Mouse (Mus musculus) hindbrain, embryonic 14.5 days (tissue): ENCODE results near the gene Cnp. TPM values are rescaled to one million over a fixed set of nuclear protein-coding genes. Genes with fewer than 3 reads are reported as not detected.

Experiments used
- ATAC-seq: fragments of 200-750 bp; cut with Nextera tagmentation; 2 replicates; pipeline ENCODE4 v1.8.0; 2017; ENCODE audit warnings: moderate number of reproducible peaks, mild to moderate bottlenecking, moderate TSS enrichment, moderate library complexity; ENCODE audit not compliant: low FRiP score
- DNase-seq: peaks from one replicate; pipeline ENCODE4 v3.0.0-alpha.2; 2015; ENCODE audit warnings: low spot score
- H3K27ac ChIP-seq: fragments of 300-500 bp; sonication (generic); 2 replicates; pipeline ENCODE4 v1.5.1; 2014; ENCODE audit warnings: mild to moderate bottlenecking, moderate library complexity
- H3K27me3 ChIP-seq: fragments of 300-500 bp; sonication (generic); 2 replicates; pipeline ENCODE4 v1.6.1; 2014; ENCODE audit warnings: mild to moderate bottlenecking, low read length, mixed read lengths; ENCODE audit not compliant: control insufficient read depth, insufficient read depth
- H3K36me3 ChIP-seq: fragments of 300-500 bp; sonication (generic); replicated peaks from 2 replicates; pipeline ENCODE4 v1.6.1; 2014; ENCODE audit not compliant: control insufficient read depth, insufficient read depth
- H3K4me1 ChIP-seq: fragments of 300-500 bp; sonication (generic); replicated peaks from 2 replicates; pipeline ENCODE4 v1.6.1; 2014; ENCODE audit warnings: antibody characterized with exemption, low read length, mixed read lengths; ENCODE audit not compliant: control insufficient read depth, insufficient read depth
- H3K4me2 ChIP-seq: fragments of 300-500 bp; sonication (generic); replicated peaks from 2 replicates; pipeline ENCODE4 v1.6.1; 2014; ENCODE audit warnings: mild to moderate bottlenecking, moderate library complexity
- H3K4me3 ChIP-seq: fragments of 300-500 bp; sonication (generic); replicated peaks from 2 replicates; pipeline ENCODE4 v1.5.1; 2014; ENCODE audit warnings: mild to moderate bottlenecking, low read length
- H3K9ac ChIP-seq: fragments of 300-500 bp; sonication (generic); 2 replicates; pipeline ENCODE4 v1.6.1; 2014
- H3K9me3 ChIP-seq: fragments of 300-500 bp; sonication (generic); 2 replicates; pipeline ENCODE4 v1.6.1; 2016; ENCODE audit warnings: low read length; ENCODE audit not compliant: control insufficient read depth
- WGBS: fragments of 180-500 bp; shearing (Covaris S2); extraction: QIAGEN DNeasy Blood & Tissue Kit; methylation state at CpG from one replicate; pipeline ENCODE4 v1.1.7; 2014; 5-methylcytosine and 5-hydroxymethylcytosine counted together
- polyA plus RNA-seq: library from polyadenylated mRNA; unstranded; fragments of >200 nt; fragmentation: Nextera tagmentation; extraction: Ambion mirVana; gene quantifications from 2 replicates; pipeline ENCODE4 v1.2.1, GENCODE M21; 2014

The Cnp gene
- polyA plus RNA-seq, 1 experiment from 2014 or later = 47.2 TPM

DNA sequence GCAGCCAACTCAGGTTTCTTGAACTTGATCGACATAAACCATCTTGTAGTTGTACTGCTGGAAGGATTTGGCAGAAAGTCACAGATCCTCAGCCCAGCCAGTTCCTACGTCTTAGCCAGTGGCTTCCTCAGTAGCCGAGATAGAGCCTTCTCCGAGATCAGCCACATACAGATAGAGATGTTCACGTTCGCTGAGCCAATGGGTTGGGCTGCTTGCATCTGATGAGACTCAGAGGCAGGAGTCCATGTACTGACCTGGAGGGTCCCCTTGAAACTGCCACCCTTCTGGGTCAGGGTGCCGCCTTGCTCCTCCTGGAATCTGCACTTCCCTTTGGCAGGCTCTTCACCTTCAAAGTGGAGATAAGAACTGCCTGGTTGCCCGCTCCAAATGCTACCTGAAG, 25.2 kb upstream of the Cnp start:
- H3K4me2 ChIP-seq = no peak overlapping the region
- H3K9ac ChIP-seq = no peak overlapping the region
- H3K27me3 ChIP-seq = no peaks in the 10 kb centered on the region
- DNase-seq = no peak
- H3K4me1 ChIP-seq = peaks cover 15% of the 10 kb centered on the region
- H3K9me3 ChIP-seq = no peaks in the 10 kb centered on the region
- 90% methylated on average over 8 of the region's 8 CpGs for WGBS
- no peak overlapping the region for H3K27ac ChIP-seq
- no peak for ATAC-seq
- no peak overlapping the region for H3K4me3 ChIP-seq
- no peaks in the 10 kb centered on the region for H3K36me3 ChIP-seq

DNA sequence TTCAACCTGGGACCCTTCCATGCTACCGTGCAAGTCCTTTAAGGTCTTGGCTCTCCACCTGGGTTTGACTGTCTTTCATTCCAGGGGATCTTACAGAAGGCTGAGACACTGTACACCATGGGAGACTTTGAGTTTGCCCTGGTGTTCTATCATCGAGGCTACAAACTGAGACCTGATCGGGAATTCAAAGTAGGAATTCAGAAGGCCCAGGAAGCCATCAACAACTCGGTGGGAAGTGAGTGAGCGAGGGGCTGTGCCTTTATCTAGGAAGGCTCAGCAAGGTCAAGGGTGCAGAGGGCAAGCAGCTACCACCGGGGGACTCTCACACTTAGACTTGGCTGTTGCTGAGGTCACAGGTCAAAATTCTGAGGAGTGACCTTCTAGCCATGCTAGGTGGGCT, 24.6 kb upstream of the Cnp start:
- H3K36me3 ChIP-seq = no peaks in the 10 kb centered on the region
- no peak for DNase-seq
- no peak overlapping the region for H3K4me2 ChIP-seq
- no peaks in the 10 kb centered on the region for H3K9me3 ChIP-seq
- H3K9ac ChIP-seq = no peak overlapping the region
- no peaks in the 10 kb centered on the region for H3K27me3 ChIP-seq
- peaks cover 9% of the 10 kb centered on the region for H3K4me1 ChIP-seq
- no peak overlapping the region for H3K27ac ChIP-seq
- H3K4me3 ChIP-seq = no peak overlapping the region
- WGBS = 71% methylated on average over 6 of the region's 6 CpGs
- ATAC-seq = no peak

DNA sequence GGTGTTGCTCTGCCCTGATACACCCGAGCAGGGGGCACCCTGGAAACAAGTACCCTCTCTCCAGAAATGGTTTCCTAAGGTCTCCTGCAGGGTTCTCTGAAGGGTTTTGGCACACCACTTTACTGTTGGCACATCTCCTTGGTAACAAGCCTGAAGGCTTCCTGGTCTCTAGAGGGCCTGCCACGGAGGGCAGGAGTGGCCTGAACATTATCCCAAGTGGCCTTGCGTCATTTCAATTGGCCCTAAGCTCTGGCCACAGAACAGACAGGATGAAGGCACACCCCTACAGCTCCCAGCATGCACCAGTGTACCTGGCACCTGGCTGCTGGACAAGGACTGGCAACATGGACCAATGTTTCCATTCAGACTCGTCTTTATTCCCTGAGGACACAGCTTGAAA, 21.9 kb upstream of the Cnp start:
- WGBS = 77% methylated on average over 4 of the region's 4 CpGs
- no peaks in the 10 kb centered on the region for H3K27me3 ChIP-seq
- H3K36me3 ChIP-seq = no peaks in the 10 kb centered on the region
- no peak overlapping the region for H3K9ac ChIP-seq
- no peak for ATAC-seq
- no peaks in the 10 kb centered on the region for H3K9me3 ChIP-seq
- no peak overlapping the region for H3K27ac ChIP-seq
- no peak overlapping the region for H3K4me2 ChIP-seq
- no peak overlapping the region for H3K4me3 ChIP-seq
- H3K4me1 ChIP-seq = no peaks in the 10 kb centered on the region
- no peak for DNase-seq

DNA sequence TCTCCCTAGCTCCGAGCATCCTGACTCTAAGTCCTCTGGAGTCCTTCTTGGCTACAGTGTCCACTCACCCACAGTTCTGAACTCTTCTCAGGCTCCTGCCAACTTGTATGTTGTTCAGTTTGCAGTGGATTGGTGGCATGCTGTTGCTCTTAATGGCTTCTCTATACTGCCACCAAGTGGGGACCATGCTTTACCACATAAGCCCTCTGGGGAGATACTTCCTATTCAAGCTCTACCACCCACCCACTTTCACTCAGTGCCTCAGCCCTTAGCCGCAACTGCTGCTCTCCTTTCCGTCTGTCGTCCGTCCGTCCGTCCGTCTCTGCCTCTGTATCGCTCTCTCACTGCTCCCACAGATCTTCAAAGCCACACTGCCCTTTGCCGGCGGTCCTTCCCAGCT, 19.1 kb upstream of the Cnp start:
- H3K4me3 ChIP-seq = no peak overlapping the region
- H3K9ac ChIP-seq = no peak overlapping the region
- peak overlapping the region; percentile 22; the same call in 1 of the 2 replicates for H3K4me2 ChIP-seq
- 20% methylated on average over 11 of the region's 11 CpGs for WGBS
- no peak overlapping the region for H3K27ac ChIP-seq
- no peaks in the 10 kb centered on the region for H3K4me1 ChIP-seq
- DNase-seq (peak; percentile 72), ATAC-seq (no peak)
- no peaks in the 10 kb centered on the region for H3K27me3 ChIP-seq
- H3K36me3 ChIP-seq = no peaks in the 10 kb centered on the region
- no peaks in the 10 kb centered on the region for H3K9me3 ChIP-seq

DNA sequence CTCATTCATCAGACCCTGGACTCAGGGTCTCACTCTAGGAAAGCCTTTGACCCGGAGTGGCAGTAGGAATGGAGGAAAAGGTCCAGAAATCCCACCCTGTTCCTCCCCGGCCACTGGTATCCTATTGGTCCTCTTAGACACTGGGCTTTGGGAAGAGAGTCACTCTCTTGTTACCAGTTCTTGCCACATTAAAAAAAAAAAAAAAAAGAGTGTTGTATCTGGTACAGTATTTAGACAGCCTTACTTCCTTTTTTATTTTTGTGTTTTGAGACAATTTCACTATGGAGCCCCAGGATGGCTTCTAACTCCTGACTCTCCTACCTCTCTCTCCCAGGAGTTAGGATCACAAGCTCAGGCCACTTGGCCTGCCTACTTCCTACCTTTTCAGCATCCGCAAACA, 17.1 kb upstream of the Cnp start:
- ATAC-seq = no peak
- H3K9me3 ChIP-seq = no peaks in the 10 kb centered on the region
- no peaks in the 10 kb centered on the region for H3K4me1 ChIP-seq
- WGBS = 80% methylated on average over 3 of the region's 3 CpGs
- no peak overlapping the region for H3K4me3 ChIP-seq
- no peaks in the 10 kb centered on the region for H3K36me3 ChIP-seq
- no peak overlapping the region for H3K27ac ChIP-seq
- DNase-seq = no peak
- H3K9ac ChIP-seq = no peak overlapping the region
- no peaks in the 10 kb centered on the region for H3K27me3 ChIP-seq
- no peak overlapping the region for H3K4me2 ChIP-seq

DNA sequence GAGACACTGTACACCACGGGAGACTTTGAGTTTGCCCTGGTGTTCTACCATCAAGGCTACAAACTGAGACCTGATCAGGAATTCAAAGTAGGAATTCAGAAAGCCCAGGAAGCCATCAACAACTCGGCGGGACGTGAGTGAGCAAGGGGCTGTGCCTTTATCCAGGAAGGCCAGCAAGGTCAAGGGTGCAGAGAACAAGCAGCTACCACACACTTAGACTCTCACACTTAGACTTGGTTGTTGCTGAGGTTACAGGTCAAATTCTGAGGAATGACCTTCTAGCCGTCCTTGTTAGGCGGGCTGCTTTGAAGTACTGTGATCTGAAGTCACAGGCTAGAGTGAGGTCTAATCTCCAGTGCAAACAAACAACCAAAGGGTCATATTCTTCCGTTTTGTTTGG, 15.2 kb upstream of the Cnp start:
- H3K9me3 ChIP-seq = no peaks in the 10 kb centered on the region
- no peak overlapping the region for H3K9ac ChIP-seq
- H3K4me3 ChIP-seq = no peak overlapping the region
- ATAC-seq (no peak), DNase-seq (no peak)
- H3K4me2 ChIP-seq = no peak overlapping the region
- no peaks in the 10 kb centered on the region for H3K4me1 ChIP-seq
- no peak overlapping the region for H3K27ac ChIP-seq
- WGBS = 57% methylated on average over 7 of the region's 7 CpGs
- no peaks in the 10 kb centered on the region for H3K36me3 ChIP-seq
- H3K27me3 ChIP-seq = no peaks in the 10 kb centered on the region

DNA sequence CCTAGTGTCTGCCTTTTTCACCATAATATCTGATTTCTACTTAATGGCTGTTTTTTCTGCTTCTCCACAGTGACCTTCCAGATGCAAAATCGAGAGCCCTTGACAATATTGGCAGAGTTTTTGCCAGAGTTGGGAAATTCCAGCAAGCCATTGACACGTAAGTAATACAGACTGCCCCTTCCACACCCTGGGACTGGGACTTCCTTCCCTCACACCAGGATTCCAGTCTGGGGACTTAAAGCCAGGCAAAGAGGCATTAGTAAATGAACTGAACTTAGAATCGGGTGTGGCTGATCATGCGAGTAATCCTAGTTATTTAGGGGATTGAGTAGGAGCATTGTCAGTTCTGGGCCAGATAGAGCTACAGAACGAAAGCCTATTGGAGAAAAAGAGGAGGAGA, 13.0 kb upstream of the Cnp start:
- no peak for DNase-seq
- Histone ChIP-seq H3K27ac (no peak overlapping the region), H3K9ac (no peak overlapping the region), H3K36me3 (no peaks in the 10 kb centered on the region), H3K4me1 (no peaks in the 10 kb centered on the region), H3K9me3 (no peaks in the 10 kb centered on the region), H3K27me3 (no peaks in the 10 kb centered on the region), H3K4me3 (no peak overlapping the region), H3K4me2 (no peak overlapping the region)
- ATAC-seq = no peak
- WGBS = 56% methylated on average over 5 of the region's 5 CpGs

DNA sequence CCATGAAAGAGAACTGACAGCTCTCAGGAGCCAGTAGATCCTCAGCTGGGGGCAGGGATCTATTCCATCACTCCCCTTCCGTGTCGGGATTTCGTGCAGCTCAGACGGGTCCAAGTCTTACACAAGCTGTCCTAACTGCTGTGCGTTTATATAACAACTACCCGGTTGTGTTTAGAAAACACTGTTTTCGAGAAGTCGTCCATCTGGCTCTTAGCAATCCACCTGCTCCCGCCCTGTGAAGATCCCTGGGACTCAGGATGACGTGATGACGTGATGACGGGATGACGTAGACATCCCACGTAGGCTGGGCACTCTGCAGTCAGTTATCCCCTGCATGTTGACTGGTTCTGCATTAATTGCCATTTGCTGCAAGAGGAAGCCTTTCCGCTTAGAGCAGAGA, 10.4 kb upstream of the Cnp start:
- no peak overlapping the region for H3K4me3 ChIP-seq
- no peak for ATAC-seq
- 81% methylated on average over 15 of the region's 15 CpGs for WGBS
- DNase-seq = no peak
- H3K4me2 ChIP-seq = no peak overlapping the region
- no peaks in the 10 kb centered on the region for H3K4me1 ChIP-seq
- H3K27ac ChIP-seq = no peak overlapping the region
- no peak overlapping the region for H3K9ac ChIP-seq
- H3K27me3 ChIP-seq = no peaks in the 10 kb centered on the region
- H3K9me3 ChIP-seq = no peaks in the 10 kb centered on the region
- no peaks in the 10 kb centered on the region for H3K36me3 ChIP-seq

DNA sequence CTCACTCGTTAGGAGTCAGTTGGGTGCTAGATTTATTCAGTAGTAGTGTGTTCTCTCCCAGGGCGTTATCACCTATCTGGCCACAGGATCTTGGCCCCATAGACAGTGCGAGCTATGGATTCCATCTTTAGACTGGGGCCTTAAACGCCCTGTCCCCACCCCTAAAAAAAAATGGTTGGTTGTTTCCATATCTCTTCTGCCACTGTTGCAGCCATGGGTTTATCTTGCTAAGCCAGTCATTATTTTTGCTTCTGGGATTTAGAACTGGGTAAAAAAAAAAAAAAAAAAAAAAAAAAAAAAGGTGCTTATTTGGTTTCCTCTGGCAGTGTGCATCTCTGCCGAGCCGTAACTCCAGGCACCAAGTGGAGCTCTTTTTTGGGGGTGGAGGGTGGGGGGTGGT, 10.0 kb upstream of the Cnp start:
- Histone ChIP-seq H3K27me3 (no peaks in the 10 kb centered on the region), H3K9me3 (no peaks in the 10 kb centered on the region), H3K27ac (no peak overlapping the region), H3K4me2 (no peak overlapping the region), H3K36me3 (no peaks in the 10 kb centered on the region), H3K9ac (no peak overlapping the region), H3K4me1 (no peaks in the 10 kb centered on the region), H3K4me3 (no peak overlapping the region)
- no peak for DNase-seq
- WGBS = 86% methylated on average over 6 of the region's 6 CpGs
- ATAC-seq = no peak

DNA sequence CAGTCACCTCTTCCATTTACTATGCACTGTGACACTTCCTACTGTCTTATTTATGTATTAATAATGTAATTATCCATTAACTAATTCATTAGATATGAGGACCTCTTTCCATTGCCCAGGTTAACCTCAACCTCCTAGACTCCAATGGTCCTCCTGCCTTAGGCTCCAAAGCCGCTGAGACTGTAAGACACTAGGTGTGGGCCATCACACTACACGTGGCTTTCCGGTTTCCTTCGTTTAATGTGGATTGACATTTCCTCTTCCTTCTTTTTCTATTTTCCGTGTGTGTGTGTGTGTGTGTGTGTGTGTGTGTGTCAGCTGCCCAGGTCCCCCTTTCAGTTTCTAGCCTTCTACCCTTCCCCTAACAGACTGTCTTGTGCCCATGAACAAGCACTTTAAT, 7.5 kb upstream of the Cnp start:
- 84% methylated on average over 5 of the region's 5 CpGs for WGBS
- Histone ChIP-seq H3K9me3 (no peaks in the 10 kb centered on the region), H3K27ac (no peak overlapping the region), H3K36me3 (no peaks in the 10 kb centered on the region), H3K27me3 (no peaks in the 10 kb centered on the region), H3K4me1 (peaks cover 4% of the 10 kb centered on the region; the same call in 1 of the 2 replicates), H3K4me3 (no peak overlapping the region), H3K9ac (no peak overlapping the region), H3K4me2 (no peak overlapping the region)
- DNase-seq (no peak), ATAC-seq (no peak)
